Mouse (Mus musculus) forebrain, embryonic 14.5 days (tissue): ENCODE data around the gene Defb46. TPM values are rescaled to one million over a fixed set of nuclear protein-coding genes. Genes with fewer than 3 reads are reported as not detected.

ENCODE experiments used
- ATAC-seq: fragments of 200-750 bp; cut with Nextera tagmentation; 2 replicates; pipeline ENCODE4 v1.8.0; 2017; ENCODE audit warnings: mild to moderate bottlenecking, moderate library complexity
- DNase-seq: peaks from one replicate; pipeline ENCODE4 v3.0.0-alpha.2; 2015; ENCODE audit warnings: low spot score
- H3K27ac ChIP-seq: fragments of 300-500 bp; sonication (generic); 2 replicates; pipeline ENCODE4 v1.5.1; 2014; ENCODE audit warnings: low read depth, mild to moderate bottlenecking, control low read depth, low read length, moderate library complexity
- H3K27me3 ChIP-seq: fragments of 300-500 bp; sonication (generic); replicated peaks from 2 replicates; pipeline ENCODE4 v1.6.1; 2014; ENCODE audit warnings: low read length, control low read depth, mixed read lengths; ENCODE audit not compliant: control insufficient read depth, insufficient read depth
- H3K36me3 ChIP-seq: fragments of 300-500 bp; sonication (generic); 2 replicates; pipeline ENCODE4 v1.6.1; 2014; ENCODE audit warnings: low read length, control low read depth; ENCODE audit not compliant: control insufficient read depth, insufficient read depth
- H3K4me1 ChIP-seq: fragments of 300-500 bp; sonication (generic); 2 replicates; pipeline ENCODE4 v1.6.1; 2014; ENCODE audit warnings: antibody characterized with exemption, low read length, control low read depth; ENCODE audit not compliant: control insufficient read depth, insufficient read depth
- H3K4me2 ChIP-seq: fragments of 300-500 bp; sonication (generic); 2 replicates; pipeline ENCODE4 v1.6.1; 2014; ENCODE audit warnings: mild to moderate bottlenecking, control low read depth, low read length
- H3K4me3 ChIP-seq: fragments of 300-500 bp; sonication (generic); 2 replicates; pipeline ENCODE4 v1.5.1; 2014; ENCODE audit warnings: low read depth, low read length, control low read depth
- H3K9ac ChIP-seq: fragments of 300-500 bp; sonication (generic); 2 replicates; pipeline ENCODE4 v1.6.1; 2014; ENCODE audit warnings: mild to moderate bottlenecking, low read length, control low read depth, moderate library complexity
- H3K9me3 ChIP-seq: fragments of 300-500 bp; sonication (generic); replicated peaks from 2 replicates; pipeline ENCODE4 v1.6.1; 2016; ENCODE audit warnings: low read length, control low read depth, mixed read lengths; ENCODE audit not compliant: control insufficient read depth
- WGBS: fragments of 180-500 bp; shearing (Covaris S2); extraction: QIAGEN DNeasy Blood & Tissue Kit; methylation state at CpG from one replicate; pipeline ENCODE4 v1.1.7; 2014; 5-methylcytosine and 5-hydroxymethylcytosine counted together
- polyA plus RNA-seq: library from polyadenylated mRNA; unstranded; fragments of >200 nt; fragmentation: Nextera tagmentation; extraction: Ambion mirVana; gene quantifications from 2 replicates; pipeline ENCODE4 v1.2.1, GENCODE M21; 2014

The Defb46 gene
- not detected in 2 replicates for polyA plus RNA-seq

GRCm38 (mm10) chr8:19239616-19240015 lies at the start of gene Defb46:
TSS of gene Defb46 (plus strand) at chr8:19239916.
- no peaks in the 10 kb centered on the region for H3K36me3 ChIP-seq
- no peaks in the 10 kb centered on the region for H3K27me3 ChIP-seq
- WGBS: 85% methylated on average over 2 of the region's 2 CpGs
- no peak for DNase-seq
- no peak within 1 kb of the TSS for H3K4me3 ChIP-seq
- H3K9me3 ChIP-seq: no peaks in the 10 kb centered on the region
- H3K4me2 ChIP-seq: no peak within 1 kb of the TSS
- H3K27ac ChIP-seq: no peak within 1 kb of the TSS
- no peaks in the 10 kb centered on the region for H3K4me1 ChIP-seq
- no peak for ATAC-seq
- no peak within 1 kb of the TSS for H3K9ac ChIP-seq

DNA sequence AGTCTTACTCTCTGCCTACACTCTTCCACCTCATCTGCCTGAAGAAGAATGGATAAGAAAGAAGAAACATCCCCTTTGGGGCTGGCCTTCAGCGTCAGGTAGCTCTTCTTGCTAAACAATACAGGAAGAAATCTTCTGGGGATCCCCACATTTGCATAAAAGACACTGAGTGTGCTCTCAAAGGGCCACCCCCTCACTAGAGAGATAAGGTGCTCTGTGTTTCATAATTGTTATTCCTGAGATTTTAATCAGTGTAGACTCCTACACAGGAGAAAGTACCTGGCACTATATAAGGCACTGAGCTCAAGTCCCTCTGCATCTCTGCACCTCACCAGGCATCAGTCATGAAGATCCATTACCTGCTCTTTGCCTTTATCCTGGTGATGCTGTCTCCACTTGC lies 14.6 kb upstream of the Defb46 start, which contains the start of gene Defb6:
Gene Defb6, plus strand, starts transcription at position 318 of the 400 bp plus-strand sequence.
- H3K36me3 ChIP-seq: no peaks in the 10 kb centered on the region
- no peak within 1 kb of the TSS for H3K27ac ChIP-seq
- H3K4me3 ChIP-seq: no peak within 1 kb of the TSS
- WGBS: 67% methylated on average over 1 of the region's 1 CpGs
- no peaks in the 10 kb centered on the region for H3K9me3 ChIP-seq
- no peak for DNase-seq
- H3K9ac ChIP-seq: no peak within 1 kb of the TSS
- ATAC-seq: no peak
- H3K4me1 ChIP-seq: no peaks in the 10 kb centered on the region
- H3K27me3 ChIP-seq: no peaks in the 10 kb centered on the region
- H3K4me2 ChIP-seq: no peak within 1 kb of the TSS

GRCm38 (mm10) chr8:19238101-19238500 lies 1.6 kb upstream of the Defb46 start:
- Histone ChIP-seq H3K27ac (no peak overlapping the region), H3K4me1 (no peaks in the 10 kb centered on the region), H3K36me3 (no peaks in the 10 kb centered on the region), H3K9me3 (no peaks in the 10 kb centered on the region), H3K27me3 (no peaks in the 10 kb centered on the region), H3K4me2 (no peak overlapping the region), H3K4me3 (no peak overlapping the region), H3K9ac (no peak overlapping the region)
- WGBS: 68% methylated on average over 1 of the region's 1 CpGs
- DNase-seq: no peak
- no peak for ATAC-seq

DNA sequence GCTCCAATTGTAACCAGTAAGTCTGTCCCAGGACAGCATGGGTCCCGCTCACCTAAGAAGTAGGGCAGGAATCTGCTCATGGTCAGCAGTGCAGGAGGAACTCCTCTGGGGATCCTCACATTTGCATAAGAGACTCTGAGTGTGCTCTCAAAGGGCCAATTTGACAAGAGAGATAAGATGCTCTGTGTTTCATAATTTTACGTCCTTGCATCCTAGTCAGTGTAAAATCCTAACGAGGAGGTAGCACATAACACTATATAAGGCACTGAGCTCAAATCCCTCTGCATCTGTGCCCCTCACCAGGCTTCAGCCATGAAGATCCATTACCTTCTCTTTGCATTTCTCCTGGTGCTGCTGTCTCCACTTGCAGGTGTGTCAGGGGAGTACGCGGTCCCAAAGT lies 7.6 kb downstream of the Defb46 start, which contains the start of gene Defb5:
Gene Defb5, plus strand, starts transcription at position 301 of the 400 bp plus-strand sequence.
- no peak for ATAC-seq
- no peak within 1 kb of the TSS for H3K4me3 ChIP-seq
- 94% methylated on average over 5 of the region's 5 CpGs for WGBS
- H3K4me2 ChIP-seq: no peak within 1 kb of the TSS
- H3K4me1 ChIP-seq: no peaks in the 10 kb centered on the region
- no peak for DNase-seq
- no peaks in the 10 kb centered on the region for H3K27me3 ChIP-seq
- H3K36me3 ChIP-seq: no peaks in the 10 kb centered on the region
- H3K27ac ChIP-seq: no peak within 1 kb of the TSS
- H3K9ac ChIP-seq: no peak within 1 kb of the TSS
- H3K9me3 ChIP-seq: no peaks in the 10 kb centered on the region

GRCm38 (mm10) chr8:19258136-19258535 lies 18.4 kb downstream of the Defb46 start:
- Histone ChIP-seq H3K27ac (no peak overlapping the region), H3K9me3 (no peaks in the 10 kb centered on the region), H3K4me3 (no peak overlapping the region), H3K9ac (no peak overlapping the region), H3K4me1 (no peaks in the 10 kb centered on the region), H3K36me3 (no peaks in the 10 kb centered on the region), H3K4me2 (no peak overlapping the region), H3K27me3 (no peaks in the 10 kb centered on the region)
- DNase-seq (no peak), ATAC-seq (no peak)

DNA sequence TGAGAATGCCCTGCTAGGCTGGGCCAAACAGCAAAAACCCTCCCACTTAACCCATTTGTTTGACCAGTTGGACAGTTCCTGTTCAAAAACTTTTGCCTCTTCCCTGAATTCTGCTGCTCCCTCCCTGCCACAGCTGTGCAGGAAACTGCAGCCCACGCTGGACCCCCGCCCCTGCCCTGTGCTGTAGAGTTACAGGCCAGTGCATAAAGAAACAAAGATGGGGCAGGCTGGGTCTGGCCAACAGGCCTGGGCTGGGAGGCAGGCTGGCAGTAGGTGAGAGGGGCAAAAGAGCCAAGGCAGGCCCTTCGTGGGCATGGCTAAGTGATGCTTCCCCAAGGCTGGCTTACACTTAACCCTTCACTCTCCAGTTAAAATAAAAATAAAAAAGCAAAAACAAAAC lies 20.0 kb downstream of the Defb46 start:
- no peak overlapping the region for H3K4me3 ChIP-seq
- ATAC-seq: no peak
- WGBS: 52% methylated on average over 3 of the region's 3 CpGs

More for the DNA sequence above, 20.0 kb downstream of the Defb46 start:
- DNase-seq: no peak
- no peak overlapping the region for H3K9ac ChIP-seq
- H3K36me3 ChIP-seq: no peaks in the 10 kb centered on the region
- no peaks in the 10 kb centered on the region for H3K9me3 ChIP-seq
- H3K4me1 ChIP-seq: no peaks in the 10 kb centered on the region
- no peak overlapping the region for H3K4me2 ChIP-seq
- no peak overlapping the region for H3K27ac ChIP-seq
- no peaks in the 10 kb centered on the region for H3K27me3 ChIP-seq

Other genes starting within 250 kb of the Defb46 start
- not detected in 2 replicates for gene Defb37, start 248.9 kb upstream of the Defb46 start, polyA plus RNA-seq
- not detected in 2 replicates for gene Defb38, start 213.3 kb upstream of the Defb46 start, polyA plus RNA-seq
- gene Defb39, start 175.1 kb upstream of the Defb46 start, polyA plus RNA-seq: not detected in 2 replicates
- gene Defb12, start 125.1 kb upstream of the Defb46 start, polyA plus RNA-seq: not detected in 2 replicates
- not detected in 2 replicates for gene Defb34, start 116.2 kb upstream of the Defb46 start, polyA plus RNA-seq
- not detected in 2 replicates for gene Gm45826, start 99.1 kb upstream of the Defb46 start, polyA plus RNA-seq
- gene Defb14, start 45.6 kb upstream of the Defb46 start, polyA plus RNA-seq: not detected in 2 replicates
- gene Defb4, start 41.2 kb upstream of the Defb46 start, polyA plus RNA-seq: not detected in 2 replicates
- not detected in 2 replicates for gene Defb6, start 14.4 kb upstream of the Defb46 start, polyA plus RNA-seq
- gene Defb5, start 7.7 kb downstream of the Defb46 start, polyA plus RNA-seq: not detected in 2 replicates
- not detected in 2 replicates for gene Defb3, start 53.4 kb downstream of the Defb46 start, polyA plus RNA-seq
- gene Defb8, start 207.7 kb downstream of the Defb46 start, polyA plus RNA-seq: not detected in 2 replicates